Mouse (Mus musculus) MEL (cell line): ENCODE results near the gene Tsc2.
A peak's percentile ranks its signal among the peaks of the same experiment; 100 is the strongest.

Experiments
- CTCF ChIP-seq, 3 experiments: IDR thresholded peaks in 2 of 3; conservative IDR thresholded peaks in 1 of 3; 2 replicates each; pipeline ENCODE4 v1.5.1; 2011 to 2012; ENCODE audit warnings: low read length in 3 of 3, low read depth in 2 of 3, mild to moderate bottlenecking in 2 of 3, improper control_type of control experiment in 1 of 3, inconsistent platforms in 1 of 3, mixed read lengths in 1 of 3, moderate library complexity in 1 of 3; ENCODE audit not compliant: control insufficient read depth in 1 of 3, insufficient read depth in 1 of 3, poor library complexity in 1 of 3, severe bottlenecking in 1 of 3
- E2F4 ChIP-seq: IDR thresholded peaks from 2 replicates; pipeline ENCODE4 v1.6.1; 2011; ENCODE audit warnings: low read depth, low read length, improper control_type of control experiment, borderline replicate concordance
- MAX ChIP-seq: IDR thresholded peaks from 2 replicates; pipeline ENCODE4 v1.6.1; 2011; ENCODE audit warnings: low read length, improper control_type of control experiment
- MEF2A ChIP-seq: IDR thresholded peaks from 2 replicates; pipeline ENCODE4 v1.6.1; 2014; ENCODE audit warnings: low read depth, mild to moderate bottlenecking, inconsistent platforms, low read length, improper control_type of control experiment; ENCODE audit not compliant: poor library complexity, insufficient replicate concordance, severe bottlenecking; ENCODE audit errors: extremely low read depth
- MXI1 ChIP-seq: IDR thresholded peaks from 2 replicates; pipeline ENCODE4 v1.6.1; 2011; ENCODE audit warnings: mild to moderate bottlenecking, low read depth, low read length, improper control_type of control experiment
- POLR2A ChIP-seq, 2 experiments: IDR thresholded peaks; 2 replicates each; pipeline ENCODE4 v1.6.1; 2011 to 2012; ENCODE audit warnings: low read length in 2 of 2, mild to moderate bottlenecking in 2 of 2, control low read depth in 1 of 2, improper control_type of control experiment in 1 of 2, low read depth in 1 of 2, moderate library complexity in 1 of 2; ENCODE audit not compliant: control insufficient read depth in 1 of 2, insufficient read depth in 1 of 2, poor library complexity in 1 of 2
- RCOR1 ChIP-seq: IDR thresholded peaks from 2 replicates; pipeline ENCODE4 v1.6.1; 2012; ENCODE audit warnings: low read depth, mild to moderate bottlenecking, inconsistent platforms, low read length, improper control_type of control experiment
- SMC3 ChIP-seq: IDR thresholded peaks from 2 replicates; pipeline ENCODE4 v1.6.1; 2011; ENCODE audit warnings: low read depth, low read length, improper control_type of control experiment
- TAL1 ChIP-seq: IDR thresholded peaks from 2 replicates; pipeline ENCODE4 v1.6.1; 2012; ENCODE audit warnings: mild to moderate bottlenecking, inconsistent platforms, low read length, moderate library complexity, mixed read lengths
- TBP ChIP-seq: IDR thresholded peaks from 2 replicates; pipeline ENCODE4 v1.8.0; 2011; ENCODE audit warnings: low read depth, low read length, improper control_type of control experiment
- ZMIZ1 ChIP-seq: IDR thresholded peaks from 2 replicates; pipeline ENCODE4 v1.6.1; 2012; ENCODE audit warnings: low read depth, mild to moderate bottlenecking, inconsistent platforms, low read length, improper control_type of control experiment, moderate library complexity
- ZNF384 ChIP-seq: IDR thresholded peaks from 2 replicates; pipeline ENCODE4 v1.6.1; 2012; ENCODE audit warnings: low read depth, mild to moderate bottlenecking, inconsistent platforms, low read length, improper control_type of control experiment

DNA sequence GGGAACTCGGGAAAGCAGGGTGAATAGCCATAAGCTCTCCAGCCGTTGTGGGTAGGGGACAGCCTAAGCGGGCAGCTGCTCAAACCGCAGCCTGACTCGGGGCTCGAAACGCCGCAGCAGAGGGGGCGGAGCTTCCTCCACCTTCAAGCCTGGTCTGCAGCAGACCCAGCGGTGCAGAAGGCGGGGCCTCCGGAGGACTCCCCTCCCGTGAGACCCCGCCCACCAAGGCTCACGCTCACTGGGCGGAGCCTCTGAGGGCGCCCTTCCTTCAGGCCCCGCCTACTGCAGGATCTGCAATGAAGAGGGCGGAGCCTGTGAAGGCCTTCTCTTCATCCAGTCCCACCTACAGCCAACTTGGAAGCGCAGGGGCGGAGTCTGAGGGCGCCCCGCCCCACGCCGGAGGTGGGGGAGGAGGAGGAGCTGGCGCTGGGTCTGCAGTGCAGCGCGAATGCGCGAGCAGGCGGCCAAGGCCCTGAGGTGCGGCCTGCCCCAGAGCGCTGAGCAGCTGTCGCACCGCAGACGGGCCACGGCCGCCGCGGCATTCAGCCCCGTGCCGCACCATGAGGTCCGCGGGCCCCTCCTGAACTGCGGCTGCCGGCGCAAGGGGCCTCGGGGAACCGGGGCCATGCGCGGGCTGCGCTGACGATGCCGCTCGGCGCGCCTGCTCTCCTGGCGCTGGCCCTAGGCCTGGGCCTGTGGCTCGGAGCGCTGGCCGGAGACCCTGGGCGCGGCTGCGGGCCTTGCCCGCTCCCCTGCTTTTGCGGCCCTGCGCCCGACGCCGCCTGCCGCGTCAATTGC is 82.6 kb downstream of the Tsc2 start, which contains the start of gene Pkd1:
- no peak for TF ChIP-seq CTCF (IDR thresholded peaks at IDR 0.05 in 2 of 3, conservative IDR thresholded peaks at IDR 0.05 in 1 of 3; ENCODE audit: control insufficient read depth in 1 of 3, insufficient read depth in 1 of 3, low read depth in 2 of 3, low read length in 3 of 3, poor library complexity in 1 of 3, severe bottlenecking in 1 of 3)
- no peak for TF ChIP-seq ZNF384
- no peak for TF ChIP-seq MEF2A
- 0 out of 2 replicates have a peak, but pooled peaks have one; percentile 55 for TF ChIP-seq TBP
- no peak for TF ChIP-seq RCOR1
- no peak for TF ChIP-seq SMC3
- no peak for TF ChIP-seq E2F4
- TF ChIP-seq MAX = no peak; the same call in 1 of the 2 replicates
- peak; percentile 89 to 94 for TF ChIP-seq POLR2A (IDR thresholded peaks at IDR 0.05; ENCODE audit: control insufficient read depth in 1 of 2, insufficient read depth in 1 of 2, low read depth in 1 of 2, low read length in 2 of 2, poor library complexity in 1 of 2)
- no peak for TF ChIP-seq TAL1
- TF ChIP-seq MXI1 = peak; percentile 16; the same call in 1 of the 2 replicates
- peak; percentile 88 for TF ChIP-seq ZMIZ1
